ENCODE assay signal across 9 mouse cellular contexts in genomic region chr2:58029404-58029803, GRCm38 (mm10). TPM values are rescaled to one million over a fixed set of nuclear protein-coding genes. Genes with fewer than 3 reads are reported as not detected.
DNase-seq lines count a peak whose midpoint lies in the region; ATAC-seq and TF ChIP-seq lines count a peak whose summit lies in the region.
"Had no signal": no experiment of that assay in that cellular context is flagged by ENCODE, and none has a peak within 500 bp of the region (broad histone marks: within the 10 kb centered on the region; RNA-seq: fewer than 3 reads in every experiment).

No protein-coding gene starts in this region.

- no peak overlapping the region for H3K4me3 ChIP-seq in hindbrain, embryonic 11.5 days (ENCODE audit: low read depth, low read length)
- H3K4me3 ChIP-seq in hindbrain, embryonic 12.5 days = no peak overlapping the region
- no peak overlapping the region for H3K4me3 ChIP-seq in thymus, adult 2 months (ENCODE audit: control insufficient read depth, insufficient read depth, low read length)

- no peaks in the 10 kb centered on the region for H3K27me3 ChIP-seq in hindbrain, embryonic 11.5 days (ENCODE audit: control insufficient read depth, insufficient read depth, low read length)
- no peaks in the 10 kb centered on the region for H3K27me3 ChIP-seq in hindbrain, embryonic 12.5 days
- H3K27me3 ChIP-seq in thymus, adult 2 months (ENCODE audit: control insufficient read depth, insufficient read depth, low read length) = no peaks in the 10 kb centered on the region

- no peak for TF ChIP-seq POLR2A in thymus, adult 2 months (IDR thresholded peaks at IDR 0.05; ENCODE audit: control insufficient read depth, extremely low read depth, insufficient read depth, low read length, poor library complexity)

- no peak overlapping the region for H3K4me2 ChIP-seq in hindbrain, embryonic 11.5 days (replicated peaks; ENCODE audit: low read depth, low read length)
- H3K4me2 ChIP-seq in hindbrain, embryonic 12.5 days (replicated peaks) = no peak overlapping the region

- no peak overlapping the region for H3K27ac ChIP-seq in hindbrain, embryonic 11.5 days (ENCODE audit: low read depth, low read length)
- H3K27ac ChIP-seq in hindbrain, embryonic 12.5 days = no peak overlapping the region
- no peak overlapping the region for H3K27ac ChIP-seq in thymus, adult 2 months (ENCODE audit: control insufficient read depth, insufficient read depth, low read length)

- peak; percentile 74 for DNase-seq in hindbrain, embryonic 11.5 days (ENCODE audit: low spot score)
- DNase-seq in thymus, adult 2 months = peak; percentile 9
- DNase-seq in thymus, postnatal 36 days = no peak
- peak; percentile 26 to 71 for DNase-seq in cerebellum, postnatal 14 days
- peak; percentile 7 for DNase-seq in lung, postnatal 36 days
- DNase-seq in left cerebral cortex, adult 11 months (ENCODE audit: low spot score) = no peak
- DNase-seq in right cerebral cortex, postnatal 25 days = no peak

- no peak overlapping the region for H3K9ac ChIP-seq in hindbrain, embryonic 11.5 days (ENCODE audit: low read depth, low read length)
- H3K9ac ChIP-seq in hindbrain, embryonic 12.5 days = no peak overlapping the region

- no peaks in the 10 kb centered on the region for H3K36me3 ChIP-seq in hindbrain, embryonic 11.5 days (ENCODE audit: control insufficient read depth, insufficient read depth, low read length)
- no peaks in the 10 kb centered on the region for H3K36me3 ChIP-seq in hindbrain, embryonic 12.5 days
- no peaks in the 10 kb centered on the region for H3K36me3 ChIP-seq in thymus, adult 2 months (ENCODE audit: control insufficient read depth, insufficient read depth, low read length)

- no peak for ATAC-seq in hindbrain, embryonic 11.5 days (ENCODE audit: low FRiP score)
- ATAC-seq in hindbrain, embryonic 12.5 days (ENCODE audit: low FRiP score) = no peak

- no peaks in the 10 kb centered on the region for H3K4me1 ChIP-seq in hindbrain, embryonic 11.5 days (replicated peaks; ENCODE audit: control insufficient read depth, insufficient read depth, low read length)
- no peaks in the 10 kb centered on the region for H3K4me1 ChIP-seq in hindbrain, embryonic 12.5 days
- H3K4me1 ChIP-seq in thymus, adult 2 months (replicated peaks; ENCODE audit: control insufficient read depth, insufficient read depth, low read length) = no peaks in the 10 kb centered on the region

- TF ChIP-seq CTCF in thymus, adult 2 months (IDR thresholded peaks at IDR 0.05; ENCODE audit: borderline replicate concordance, control insufficient read depth, extremely low read depth, insufficient read depth, low read length, poor library complexity) = no peak

- WGBS in hindbrain, embryonic 11.5 days = 39% methylated on average over 7 of the region's 7 CpGs
- 32% methylated on average over 7 of the region's 7 CpGs for WGBS in hindbrain, embryonic 12.5 days
- 20% methylated on average over 7 of the region's 7 CpGs for WGBS in thymus, adult 2 months

- H3K9me3 ChIP-seq in hindbrain, embryonic 11.5 days (ENCODE audit: control insufficient read depth, low read length) = no peaks in the 10 kb centered on the region
- H3K9me3 ChIP-seq in hindbrain, embryonic 12.5 days (replicated peaks) = no peaks in the 10 kb centered on the region

RNA-seq across cellular contexts. Expression of gene Ermn, which starts 23.3 kb away (rescaled TPM):
- polyA plus RNA-seq in hindbrain, embryonic 11.5 days (2014; fragmentation: Nextera tagmentation; extraction: Ambion mirVana) = 0.27 and 0.42 TPM in 2 replicates
- polyA plus RNA-seq in hindbrain, embryonic 12.5 days (2016; fragmentation: Nextera tagmentation; extraction: Ambion mirVana) = 0.50 and 0.75 TPM in 2 replicates
- polyA plus RNA-seq in thymus, adult 2 months (2012; rRNA removed) = not detected in 2 replicates
- polyA plus RNA-seq: stomach, embryonic 14.5 days had no signal

RNA-seq across cellular contexts. Expression of gene Galnt5, which starts 31.7 kb away (rescaled TPM):
- 0.74 and 0.84 TPM in 2 replicates for polyA plus RNA-seq in hindbrain, embryonic 11.5 days (2014; fragmentation: Nextera tagmentation; extraction: Ambion mirVana)
- 0.54 and 0.81 TPM in 2 replicates for polyA plus RNA-seq in hindbrain, embryonic 12.5 days (2016; fragmentation: Nextera tagmentation; extraction: Ambion mirVana)
- polyA plus RNA-seq in thymus, adult 2 months (2012; rRNA removed) = 0.05 and 0.09 TPM in 2 replicates

Comparison
In these comparisons a context has a peak if more than half of its experiments do, and no peak if none do; other contexts are left out.
1. DNase-seq: peak in hindbrain, embryonic 11.5 days (single experiment), thymus, adult 2 months (single experiment), cerebellum, postnatal 14 days (2 of 2) and lung, postnatal 36 days (single experiment); none in thymus, postnatal 36 days (0 of 2), left cerebral cortex, adult 11 months (single experiment) and right cerebral cortex, postnatal 25 days (single experiment).